Mouse (Mus musculus) thymus, postnatal 4 days (tissue): ENCODE data around the gene Pdcd4.

Source experiments
- DNase-seq: peaks from one replicate; pipeline ENCODE4 v3.0.0; 2021

Pdcd4 gene

DNA sequence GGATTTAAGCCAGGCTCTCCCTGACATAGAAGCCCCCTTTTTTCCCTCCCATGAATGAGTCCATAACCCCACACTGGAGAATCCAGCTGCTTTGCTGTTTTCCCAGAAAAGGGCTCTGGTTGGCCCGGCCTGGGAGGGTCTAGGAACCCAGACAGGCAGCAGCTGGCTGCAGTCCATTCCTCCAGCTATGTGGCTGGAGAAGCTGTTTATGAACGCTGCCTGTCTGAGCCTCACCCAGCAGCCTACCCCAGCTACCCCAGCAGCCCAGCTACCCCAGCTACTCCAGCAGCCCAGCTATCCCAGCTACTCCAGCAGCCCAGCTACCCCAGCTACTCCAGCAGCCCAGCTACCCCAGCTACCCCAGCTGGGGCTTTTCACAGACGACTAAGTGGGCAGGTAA, at the start of gene Pdcd4:
Gene Pdcd4, plus strand, starts transcription at position 171 of the 400 bp plus-strand sequence.
- peak; percentile 52 for DNase-seq

DNA sequence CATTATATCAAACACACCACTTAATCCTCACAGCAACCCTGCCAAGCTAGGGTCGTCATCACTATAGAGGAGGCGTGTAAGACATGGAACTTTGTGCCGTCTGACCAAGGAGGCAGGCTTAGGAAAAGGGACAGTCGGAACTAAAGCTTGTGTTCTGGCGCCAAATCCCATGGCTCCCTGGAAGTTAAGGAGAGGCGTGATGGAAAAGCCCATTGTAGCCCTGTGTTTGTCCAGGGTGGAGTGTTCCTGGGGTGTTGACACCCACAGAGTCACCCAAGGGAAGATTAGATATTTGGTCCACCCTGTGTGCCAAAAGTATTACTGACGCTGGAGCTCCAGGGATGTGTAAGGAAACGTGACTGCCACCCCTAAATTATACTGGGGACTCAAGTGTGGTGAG, 48.1 kb upstream of the Pdcd4 start:
- DNase-seq: no peak

DNA sequence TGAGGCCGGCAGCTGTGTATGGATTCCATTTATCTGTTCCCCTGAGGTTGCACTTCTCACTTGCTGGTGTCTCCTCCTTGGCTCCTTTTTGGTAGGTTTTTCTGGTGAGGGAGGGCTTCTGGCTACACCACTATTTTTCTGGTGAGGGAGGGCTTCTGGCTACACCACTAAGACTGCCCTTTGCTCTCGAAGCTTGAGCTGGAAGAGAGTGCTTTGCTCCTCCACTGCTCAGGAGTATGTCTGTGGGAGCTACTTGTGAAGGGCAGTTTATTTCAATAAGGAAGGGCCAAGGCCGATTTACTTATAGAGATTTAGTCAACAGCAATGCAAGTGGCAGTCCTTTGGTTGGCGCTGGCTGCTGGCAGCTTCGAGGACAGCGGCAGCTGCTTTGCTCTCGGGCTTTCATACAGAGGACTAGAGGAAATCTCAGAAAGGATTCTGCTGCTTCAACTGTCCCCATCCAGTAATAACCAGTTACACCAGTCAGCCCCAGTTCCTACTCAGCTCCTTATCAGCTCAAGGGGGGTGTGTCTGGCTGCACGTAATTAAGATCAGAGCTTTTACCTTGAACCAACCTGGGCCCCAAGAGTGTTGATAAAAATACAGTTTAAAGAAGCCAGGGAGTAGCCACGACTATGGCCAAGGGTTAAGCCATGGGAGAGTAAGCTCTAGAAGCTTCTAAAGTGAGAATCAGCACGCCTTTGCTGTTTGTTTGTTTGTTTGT, 43.6 kb upstream of the Pdcd4 start:
- DNase-seq: no peak

DNA sequence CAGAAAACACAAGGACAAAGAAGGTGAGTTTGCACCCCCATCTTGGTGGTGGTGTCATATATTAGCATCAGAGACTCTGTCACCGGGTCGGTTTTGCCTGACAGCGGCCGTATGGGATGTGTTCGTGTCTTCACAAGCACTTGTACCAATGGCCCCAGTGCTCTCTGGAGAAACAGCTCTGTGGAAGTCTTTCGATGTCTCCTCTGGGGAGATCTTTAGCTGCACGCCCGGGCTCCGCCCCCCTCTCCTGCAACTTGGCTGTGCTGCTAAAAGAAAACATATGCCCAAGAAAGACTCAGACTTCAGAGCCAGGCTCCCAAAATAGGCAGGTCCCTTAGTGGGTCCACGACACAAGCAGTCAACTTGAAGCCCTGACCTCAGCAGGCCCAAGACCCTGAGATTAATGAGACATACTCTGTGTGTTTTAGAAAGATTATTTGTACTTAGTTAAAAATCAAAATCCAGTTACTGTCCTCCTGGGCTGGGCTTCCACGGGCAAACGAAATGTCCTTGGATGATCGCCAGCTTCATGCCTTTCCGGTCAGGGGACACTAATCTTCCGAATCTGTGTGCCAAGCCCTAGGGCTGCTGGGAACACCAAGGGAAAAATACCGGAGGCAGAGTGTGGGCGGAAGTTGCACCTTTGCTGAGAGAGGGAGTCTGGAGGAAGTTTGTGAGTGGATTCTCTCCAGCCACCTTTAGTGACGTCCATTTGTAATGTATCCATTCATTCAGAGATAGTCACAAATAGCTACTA, 41.7 kb upstream of the Pdcd4 start:
- DNase-seq: no peak

DNA sequence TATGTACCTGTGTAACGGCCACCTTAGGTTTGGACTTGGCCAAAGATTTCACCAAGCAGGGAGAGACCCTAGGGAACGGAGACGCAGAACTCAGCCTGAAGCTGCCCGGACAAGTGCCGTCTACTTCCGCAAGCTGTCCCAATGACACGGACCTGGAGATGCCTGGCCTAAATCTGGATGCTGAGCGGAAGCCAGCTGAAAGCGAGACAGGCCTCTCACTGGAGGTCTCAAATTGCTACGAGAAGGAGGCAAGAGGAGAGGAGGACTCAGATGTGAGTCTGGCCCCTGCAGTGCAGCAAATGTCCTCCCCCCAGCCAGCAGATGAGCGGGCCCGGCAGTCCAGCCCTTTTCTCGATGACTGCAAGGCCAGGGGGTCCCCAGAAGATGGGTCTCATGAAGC, 40.7 kb upstream of the Pdcd4 start:
- no peak for DNase-seq

DNA sequence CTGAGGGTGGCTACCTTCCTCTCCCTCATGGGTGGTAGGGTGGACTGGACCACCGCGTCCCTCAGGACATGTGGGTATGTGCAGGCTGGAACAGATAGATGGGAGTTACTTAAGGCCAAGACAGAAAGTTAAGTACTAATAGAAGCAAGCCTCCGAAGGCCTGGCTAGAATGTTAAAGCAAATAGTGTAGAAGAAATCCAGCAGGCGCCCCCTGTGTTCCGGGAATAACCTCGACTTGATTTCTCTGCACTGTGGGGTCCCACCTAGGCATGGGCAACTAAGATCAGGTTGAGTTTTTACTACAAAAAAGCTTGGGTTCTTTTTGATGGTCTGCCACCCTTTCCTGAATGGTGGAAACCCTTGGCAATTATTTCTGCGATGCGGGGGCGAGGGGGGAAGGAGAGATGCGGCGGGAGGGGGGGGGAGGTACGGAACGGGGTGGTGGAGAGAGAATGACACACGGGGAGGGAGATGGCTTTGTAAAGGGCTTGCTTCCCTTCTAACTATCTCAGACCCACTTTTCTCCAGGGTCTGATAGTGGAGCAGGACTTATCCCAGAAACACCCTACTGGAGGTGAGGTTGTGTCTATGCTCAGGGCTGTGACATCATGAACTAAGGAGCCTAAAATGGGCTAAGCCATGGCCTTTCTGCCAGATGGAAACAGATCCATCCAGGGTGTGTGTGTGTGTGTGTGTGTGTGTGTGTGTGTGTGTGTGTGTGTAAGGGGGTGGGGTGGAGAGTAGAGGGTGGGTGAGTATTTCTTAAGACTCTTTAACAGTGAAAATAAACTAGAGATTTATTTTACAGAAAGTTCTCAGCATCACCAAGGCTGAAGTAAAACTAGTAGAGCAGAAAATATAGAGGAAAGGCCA, 40.0 kb upstream of the Pdcd4 start:
- DNase-seq: no peak

DNA sequence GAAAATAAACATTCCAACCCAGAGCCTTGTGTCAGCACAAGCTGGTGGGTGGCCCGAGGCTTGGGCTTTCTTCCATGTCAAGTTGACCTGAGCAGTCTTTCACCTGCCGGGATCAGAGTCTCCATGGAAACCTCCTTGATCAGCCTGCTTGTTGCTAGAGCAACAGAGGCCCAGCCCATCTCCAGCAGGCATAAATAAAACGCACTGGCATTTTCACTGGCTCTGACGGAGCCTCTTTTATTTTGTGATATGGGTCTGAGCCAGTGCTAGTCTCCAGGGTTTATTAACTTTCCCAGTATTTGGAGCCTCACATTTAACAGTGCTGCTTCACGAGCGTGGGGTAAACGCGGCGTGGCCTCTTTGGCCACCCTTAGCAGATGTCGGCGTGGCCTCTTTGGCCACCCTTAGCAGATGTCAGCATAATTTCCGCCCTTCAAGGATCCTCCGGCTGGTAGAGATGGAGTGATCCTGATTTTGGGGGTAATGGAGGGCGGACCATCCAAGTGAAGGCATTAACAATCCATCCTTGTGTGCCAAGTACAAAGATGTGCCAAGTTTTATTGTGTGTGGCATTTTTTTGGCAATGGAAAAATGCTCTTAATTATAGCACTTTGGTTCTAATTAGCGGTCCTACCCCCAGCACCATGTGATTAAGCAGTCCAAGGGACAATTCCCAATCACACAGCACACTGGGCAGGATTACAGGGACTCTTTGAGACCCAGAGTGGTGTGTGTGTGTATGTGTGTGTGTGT, 39.2 kb upstream of the Pdcd4 start:
- no peak for DNase-seq

DNA sequence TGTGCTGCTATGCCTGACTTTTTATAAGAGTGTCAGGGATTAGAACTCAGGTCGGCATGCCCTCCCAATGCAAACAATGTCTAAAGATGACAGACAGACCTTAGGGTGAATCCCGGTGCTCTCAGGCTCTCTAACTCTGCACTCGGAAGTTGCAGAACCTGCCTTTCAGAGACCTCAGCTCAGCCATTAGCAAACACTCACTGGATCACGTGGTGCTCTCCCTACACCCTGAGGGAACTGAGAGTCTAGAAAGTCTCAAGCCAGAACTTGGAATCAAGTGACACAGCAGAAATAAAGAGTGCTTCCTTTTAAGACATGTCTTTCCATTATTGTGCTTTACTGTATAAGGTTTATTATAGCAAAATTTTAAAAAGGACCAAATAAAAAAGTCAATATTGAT, 37.1 kb upstream of the Pdcd4 start:
- DNase-seq: no peak

DNA sequence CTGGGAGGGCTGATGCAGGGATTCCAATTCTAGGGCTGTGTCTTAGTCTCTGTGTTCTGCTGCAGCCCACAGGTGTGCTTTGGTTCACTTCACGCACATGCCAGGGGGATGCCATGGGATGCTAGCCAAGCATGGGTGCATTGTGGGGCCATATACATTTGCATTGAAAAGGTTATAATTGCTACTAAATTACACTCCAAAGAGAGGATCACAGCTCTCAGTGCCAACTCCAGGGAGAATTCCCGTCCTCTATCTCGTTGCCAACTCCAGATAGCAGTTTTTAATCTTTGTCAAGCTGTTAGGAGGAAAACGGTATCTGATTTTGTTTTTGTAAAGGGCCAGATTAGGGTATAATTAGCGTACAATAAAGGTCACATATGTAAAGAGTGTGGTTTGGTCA, 36.2 kb upstream of the Pdcd4 start:
- no peak for DNase-seq

DNA sequence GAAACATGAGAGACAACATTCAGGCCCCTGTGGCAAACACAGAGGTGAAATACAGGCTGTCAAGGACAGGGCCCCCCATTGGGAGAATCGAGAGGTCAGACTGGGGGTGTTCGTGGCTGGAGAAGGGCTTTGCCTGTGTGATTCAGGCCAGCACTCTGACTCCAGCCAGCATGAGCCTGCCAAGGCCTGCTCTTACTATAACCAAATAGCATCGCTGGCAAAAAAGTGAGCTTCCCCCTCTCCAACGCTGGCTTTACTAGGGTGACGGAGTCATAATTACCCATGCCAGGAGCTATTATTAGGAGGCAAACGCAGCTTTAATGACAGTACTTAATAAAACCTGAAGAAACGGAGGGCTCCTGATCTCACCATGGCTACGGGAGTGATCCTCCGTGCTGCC, 35.2 kb upstream of the Pdcd4 start:
- DNase-seq: no peak

DNA sequence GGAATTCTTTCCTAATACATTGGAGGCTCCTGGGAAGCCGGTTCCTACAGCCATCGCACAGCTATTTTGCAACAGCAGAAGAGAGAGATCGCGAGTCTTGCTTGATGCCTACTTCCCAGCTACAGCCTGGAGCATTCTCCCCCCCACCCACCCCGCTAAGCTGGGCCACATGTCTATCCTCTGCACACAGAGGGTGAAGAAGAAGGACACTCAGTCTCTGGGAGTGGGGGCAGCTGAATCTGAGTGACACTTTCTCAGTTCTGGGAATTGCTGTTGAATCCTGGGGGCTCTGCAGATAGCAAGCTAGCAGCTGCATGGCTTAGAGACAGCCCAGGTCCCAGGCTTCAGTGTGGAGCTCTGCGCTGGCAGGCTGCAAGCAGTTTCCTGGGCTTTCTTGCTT, 34.1 kb upstream of the Pdcd4 start:
- DNase-seq: no peak

DNA sequence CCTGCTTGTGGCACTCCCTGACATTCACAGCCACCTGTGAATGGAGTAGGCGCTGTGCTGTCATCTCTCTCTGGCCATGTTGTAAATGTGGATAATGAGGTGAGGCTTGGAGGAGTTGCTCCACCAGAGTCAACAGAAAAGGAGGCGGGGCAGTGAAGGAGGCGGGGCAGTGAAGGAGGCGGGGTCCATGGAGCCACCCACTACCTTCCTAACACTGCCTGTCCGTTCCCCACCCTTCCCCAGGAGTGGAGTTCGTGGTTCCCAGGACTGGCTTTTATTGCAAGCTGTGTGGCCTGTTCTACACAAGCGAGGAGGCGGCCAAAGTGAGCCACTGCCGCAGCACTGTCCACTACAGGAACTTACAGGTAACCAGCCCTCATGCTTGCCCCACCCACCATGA, 32.9 kb upstream of the Pdcd4 start:
- peak; percentile 45 for DNase-seq

DNA sequence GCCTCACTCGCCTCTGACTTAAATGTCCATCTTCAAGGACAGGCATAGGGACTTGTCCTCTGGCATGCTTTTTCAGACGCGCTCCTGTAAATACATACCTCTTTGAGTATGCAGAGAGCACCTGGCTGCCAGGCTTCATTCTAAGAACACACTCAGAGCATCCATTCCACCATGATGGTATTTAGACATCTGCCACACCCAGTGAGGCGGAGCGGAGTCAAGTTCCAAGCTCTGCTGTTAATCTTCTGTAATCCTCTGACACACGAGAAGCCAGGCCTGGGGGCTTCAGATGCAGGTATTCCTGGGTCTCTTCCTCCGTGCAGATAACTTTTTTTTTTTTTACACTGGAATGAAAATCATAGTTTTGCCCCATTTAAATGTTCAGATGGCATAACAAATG, 32.4 kb upstream of the Pdcd4 start:
- no peak for DNase-seq

DNA sequence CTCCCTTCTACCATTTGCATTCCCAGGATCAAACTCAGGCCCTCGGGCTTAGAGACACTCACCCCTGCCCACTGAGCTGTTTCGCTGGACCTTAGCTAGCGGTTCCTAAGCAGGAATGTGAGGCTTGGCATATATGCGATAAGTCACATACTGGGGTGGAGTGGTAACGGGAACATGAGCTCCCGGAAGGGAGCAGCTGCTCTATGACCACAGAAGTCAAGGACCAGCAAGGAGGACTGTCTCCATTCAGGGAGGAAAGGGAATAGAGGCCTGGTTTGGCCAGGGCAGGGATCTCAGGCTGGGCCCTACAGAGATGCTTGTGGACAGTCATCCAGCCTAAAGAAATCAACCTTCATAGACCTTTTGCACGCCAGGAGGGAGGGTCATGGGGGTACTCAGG, 30.7 kb upstream of the Pdcd4 start:
- DNase-seq: no peak

DNA sequence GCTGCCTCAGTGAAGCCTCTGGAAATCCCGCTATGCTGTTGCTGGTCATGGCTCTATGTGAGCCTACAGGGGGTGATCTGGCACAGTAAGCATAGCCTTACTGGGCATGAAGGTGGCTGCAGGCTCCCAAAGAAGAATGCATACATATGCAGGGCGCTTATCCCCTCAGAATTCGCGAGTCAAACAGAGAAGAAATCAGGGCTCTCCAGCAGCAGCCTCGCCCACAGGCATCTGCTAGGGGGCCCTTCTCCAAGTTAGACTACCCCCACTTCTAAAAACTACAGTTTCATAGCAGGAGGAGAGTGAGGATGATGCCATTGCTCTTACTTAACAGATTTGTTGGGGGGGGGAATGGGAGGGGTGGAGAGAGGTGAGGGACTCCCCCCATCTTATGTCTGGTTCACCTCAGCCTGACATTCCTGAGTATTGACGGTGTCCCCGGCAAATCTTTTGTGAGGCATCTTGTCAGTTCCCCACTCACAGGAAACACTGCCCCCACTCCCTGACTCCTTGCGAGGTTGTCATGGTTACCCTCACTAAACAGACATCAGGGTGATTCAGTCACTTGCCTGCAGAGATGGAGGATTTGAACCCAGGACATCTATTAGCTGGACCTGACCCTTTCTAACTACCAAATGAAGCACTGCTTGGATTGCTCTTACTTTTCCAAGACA, 29.3 kb upstream of the Pdcd4 start:
- no peak for DNase-seq

DNA sequence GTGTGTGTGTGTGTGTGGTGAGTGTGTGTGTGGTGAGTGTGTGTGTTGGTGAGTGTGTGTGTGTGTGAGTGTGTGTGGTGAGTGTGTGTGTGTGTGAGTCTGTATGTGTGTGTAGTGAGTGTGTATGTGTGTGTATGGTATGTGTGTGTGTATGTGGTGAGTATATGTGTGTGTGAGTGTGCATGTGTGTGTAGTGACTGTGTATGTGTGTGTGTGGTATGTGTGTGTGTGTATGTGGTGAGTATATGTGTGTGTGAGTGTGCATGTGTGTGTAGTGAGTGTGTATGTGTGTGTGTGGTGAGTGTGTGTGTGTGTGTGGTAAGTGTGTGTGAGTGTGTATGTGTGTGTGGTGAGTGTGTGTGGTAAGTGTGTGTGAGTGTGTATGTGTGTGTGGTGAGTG, 24.8 kb upstream of the Pdcd4 start:
- DNase-seq: no peak

DNA sequence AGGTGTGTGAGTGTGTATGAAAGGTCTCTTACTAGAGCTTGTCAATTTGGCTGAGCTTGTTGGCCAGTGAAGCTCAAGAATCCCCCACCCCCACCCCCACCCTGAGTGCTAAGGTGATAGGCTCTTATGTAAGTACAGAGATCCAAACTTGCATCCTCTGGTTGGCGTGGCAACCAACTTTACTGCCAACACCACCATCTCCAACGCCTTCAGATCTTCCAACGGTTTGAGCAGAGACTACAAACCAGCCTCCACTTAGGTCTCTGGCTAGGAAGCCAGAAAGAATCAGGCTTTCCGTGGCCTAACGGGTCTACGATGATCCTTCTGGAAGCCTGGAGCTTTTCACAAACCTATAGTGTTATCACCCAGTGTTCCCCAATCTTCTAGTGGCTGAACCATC, 23.9 kb upstream of the Pdcd4 start:
- DNase-seq: no peak

DNA sequence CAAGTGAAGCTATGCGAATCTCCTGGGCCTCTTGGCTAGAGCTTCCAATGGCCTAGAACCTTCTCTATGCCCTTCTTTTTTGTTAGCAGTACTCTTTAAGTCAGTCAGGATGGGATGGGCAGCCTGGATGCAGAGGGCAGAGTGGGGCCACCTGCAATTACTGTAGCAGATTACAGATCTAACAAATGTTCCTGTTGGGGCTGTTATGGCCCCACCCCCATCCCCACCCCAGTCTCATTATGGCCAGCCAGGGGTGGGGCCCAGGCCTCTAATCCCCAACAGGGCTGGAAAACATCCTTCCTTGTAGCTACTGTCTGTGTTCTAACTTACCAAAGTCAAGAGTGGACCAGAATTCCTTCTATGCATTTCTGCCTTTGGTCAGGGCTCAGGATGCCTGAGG, 23.2 kb upstream of the Pdcd4 start:
- no peak for DNase-seq

DNA sequence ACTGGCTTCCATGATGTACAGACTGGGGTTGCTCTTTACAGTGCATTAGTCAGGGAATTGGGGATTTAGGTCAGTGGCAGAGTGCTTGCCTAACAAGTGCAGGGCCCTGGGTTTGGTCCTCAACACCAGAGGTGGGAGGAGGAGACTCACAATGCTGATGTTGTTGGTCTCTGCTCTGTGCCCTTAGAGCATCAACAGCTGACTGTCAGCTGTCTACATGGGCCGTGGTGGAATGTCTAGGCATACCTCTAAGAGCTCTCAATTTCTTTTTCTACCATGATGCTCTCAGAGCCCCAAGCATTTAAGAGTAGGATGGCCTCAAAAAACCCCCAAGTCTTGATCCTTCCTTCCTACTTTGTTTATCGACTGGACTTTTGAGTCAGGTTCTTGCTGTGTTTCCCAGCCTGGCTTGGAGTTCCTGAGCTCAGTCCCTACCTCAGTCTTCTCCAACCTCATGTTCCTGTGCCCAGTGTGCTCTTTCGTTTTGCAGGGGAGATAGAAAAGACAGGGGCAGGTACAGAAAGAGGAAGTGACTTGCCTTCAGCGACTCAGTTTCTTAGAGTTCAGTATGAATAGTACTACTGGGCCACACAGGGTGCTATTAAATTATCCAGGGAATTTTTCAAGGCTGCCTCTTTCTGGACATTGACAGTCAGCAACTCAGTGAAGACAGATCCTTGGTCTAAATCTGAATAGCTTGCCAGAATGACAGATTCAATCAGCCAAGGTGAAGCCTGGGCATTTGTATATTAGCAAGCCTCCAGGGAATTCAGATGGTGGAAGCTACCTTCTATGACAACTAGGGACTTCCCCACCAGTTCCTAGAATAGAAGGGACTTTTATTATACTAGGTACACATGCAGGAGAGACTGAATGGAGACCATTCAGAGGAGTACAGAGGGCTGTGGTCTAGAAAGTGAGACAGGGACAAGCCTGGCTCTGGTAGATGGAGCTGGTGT, 22.3 kb upstream of the Pdcd4 start:
- DNase-seq: no peak

DNA sequence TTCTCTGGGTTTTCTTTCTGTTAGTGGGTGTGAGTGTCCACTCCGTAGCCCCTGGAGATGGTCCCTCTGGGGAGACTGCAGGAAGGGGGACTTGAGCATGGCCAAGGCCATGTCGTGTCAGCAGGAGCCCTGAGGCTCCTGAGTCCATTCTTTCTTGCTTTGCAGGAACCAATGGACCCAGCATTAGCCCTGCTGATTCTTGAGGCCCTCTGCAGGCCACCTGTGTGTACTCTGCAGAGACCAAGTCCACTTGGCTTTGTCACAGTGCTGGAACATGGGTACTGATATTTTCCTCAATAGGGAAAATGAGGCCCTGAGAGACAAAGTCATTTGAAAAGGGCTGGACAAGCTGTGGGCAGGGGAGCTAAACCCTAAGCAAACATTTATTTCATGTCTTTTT, 21.5 kb upstream of the Pdcd4 start:
- DNase-seq: no peak

DNA sequence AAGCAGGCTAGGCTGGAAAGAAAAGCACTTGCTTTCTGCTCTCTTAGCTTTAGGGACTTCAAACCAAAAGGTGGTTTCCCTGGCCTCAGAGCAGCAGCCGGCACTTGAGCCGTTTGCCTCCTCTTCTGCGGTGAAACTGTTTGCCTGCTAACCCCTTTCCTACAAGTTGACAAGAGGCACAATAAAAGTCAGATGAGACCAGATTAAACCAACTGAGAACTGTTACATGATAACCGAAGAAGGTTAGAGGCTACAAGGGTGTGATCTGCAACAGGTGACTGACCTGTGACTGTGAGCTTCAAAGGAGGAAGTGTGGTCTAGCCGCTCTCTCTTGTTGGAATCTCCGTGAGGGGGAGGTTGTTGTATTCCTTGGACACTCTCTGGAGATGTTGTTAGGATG, 20.5 kb upstream of the Pdcd4 start:
- no peak for DNase-seq
